Mouse (Mus musculus) ES-E14 (cell line): ENCODE measurements around the gene Scamp3.

Experiments
- CHD2 ChIP-seq: IDR thresholded peaks from 2 replicates; pipeline ENCODE4 v1.6.1; 2014; ENCODE audit warnings: mild to moderate bottlenecking, low read depth, low read length, inconsistent platforms
- MAFK ChIP-seq: IDR thresholded peaks from 2 replicates; pipeline ENCODE4 v1.6.1; 2014; ENCODE audit warnings: mild to moderate bottlenecking, low read depth, low read length, inconsistent platforms; ENCODE audit not compliant: insufficient read depth
- ZNF384 ChIP-seq: IDR thresholded peaks from 2 replicates; pipeline ENCODE4 v1.6.1; 2012; ENCODE audit warnings: low read depth, low read length, inconsistent platforms

DNA sequence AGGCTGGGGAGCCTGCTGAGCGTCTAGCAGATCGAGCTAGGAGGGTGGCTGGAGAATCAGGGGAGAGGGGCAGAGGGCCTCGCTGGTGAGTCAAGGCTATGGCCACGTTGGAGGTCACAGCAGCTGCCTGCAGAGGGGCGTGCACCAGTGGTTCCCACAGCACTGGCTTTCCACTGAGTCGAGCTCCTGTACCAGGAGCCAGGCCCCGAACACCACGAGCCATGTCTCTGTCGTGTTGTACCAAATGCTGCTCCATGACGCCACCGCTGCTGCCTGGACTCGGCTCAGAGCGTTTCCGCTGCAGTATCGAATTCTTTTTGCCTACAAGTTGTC, 29.3 kb upstream of the Scamp3 start:
- TF ChIP-seq MAFK (no peak), CHD2 (no peak), ZNF384 (no peak)
